Mouse (Mus musculus): ENCODE measurements at regions not wholly inside any gene's neighbourhood (a gene's known extent, or its start where the extent isn't known, plus 50 kb on each side); places are given as distances from the start of the nearest gene placed in this dataset.

- Histone ChIP-seq H3K9ac (no peak overlapping the region), H3K27me3 (no peaks in the 10 kb centered on the region), H3K9me3 (no peaks in the 10 kb centered on the region), H3K36me3 (no peaks in the 10 kb centered on the region), H3K27ac (replicated peaks) (no peak overlapping the region), H3K4me2 (no peak overlapping the region), H3K4me3 (no peak overlapping the region), H3K4me1 (replicated peaks) (no peaks in the 10 kb centered on the region)
- ATAC-seq (ENCODE audit: low FRiP score, low read depth): no peak
Observed at GRCm38 (mm10) chr1:41449972-41450371, 644.6 kb downstream of the Tmem182 start.
